Mouse (Mus musculus) inflammation-experienced regulatory T-cells, adult 6 months (primary cell): ENCODE results near the gene Greb1. TPM values are rescaled to one million over a fixed set of nuclear protein-coding genes. Genes with fewer than 3 reads are reported as not detected.

Source experiments
- ATAC-seq: one replicate; pipeline ENCODE4 v1.8.0; 2017
- polyA plus RNA-seq, 3 experiments: library from polyadenylated mRNA; unstranded; fragments of 100-300 nt; shearing (Covaris generic); gene quantifications; one replicate each; pipeline ENCODE4 v1.2.1; 2017

Greb1 gene
- polyA plus RNA-seq, 3 experiments from 2014 or later, result 0.36 to 1.1 TPM; not detected in 1

GRCm38 (mm10) chr12:16669176-16669575 lies 131.5 kb downstream of the Greb1 start:
- no peak for ATAC-seq

DNA sequence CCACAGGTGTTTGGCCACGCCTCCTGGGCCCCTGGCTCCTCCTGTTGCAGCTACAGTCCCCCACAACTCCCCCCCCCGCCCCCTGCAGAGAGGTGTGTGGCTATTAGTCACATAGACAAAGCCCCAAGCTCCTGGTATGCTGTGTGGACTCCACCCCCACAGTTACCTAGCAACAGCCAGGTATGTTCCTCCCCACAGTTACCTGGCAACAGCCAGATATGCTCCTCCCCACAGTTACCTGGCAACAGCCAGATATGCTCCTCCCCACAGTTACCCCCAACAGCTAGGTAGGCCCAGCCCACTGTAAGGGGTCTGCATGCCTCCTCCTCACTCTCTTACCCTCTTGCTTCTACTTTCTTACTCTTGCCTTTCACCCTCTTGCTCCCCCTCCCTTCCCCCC lies 135.7 kb downstream of the Greb1 start:
- no peak for ATAC-seq

- ATAC-seq, result no peak
Measured at GRCm38 (mm10) chr12:16662955-16663585, 137.6 kb downstream of the Greb1 start.

DNA sequence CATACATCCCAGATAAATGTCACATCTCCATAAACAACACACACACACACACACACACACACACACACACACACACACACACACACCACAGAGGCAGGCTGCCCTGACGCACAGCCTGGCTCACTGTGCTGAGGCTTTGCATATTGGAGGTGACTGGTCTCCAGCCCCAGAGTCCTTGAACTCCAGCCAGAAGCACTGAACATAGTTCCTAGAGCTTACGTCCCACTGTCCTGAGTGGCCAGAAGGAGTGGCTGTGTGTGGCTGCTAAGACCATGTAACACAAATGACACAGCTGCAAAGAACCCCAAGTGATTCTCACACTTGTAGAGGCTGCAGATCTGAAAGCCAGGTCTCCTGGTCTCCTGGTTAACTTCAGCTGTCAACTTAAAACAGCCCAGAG lies 138.8 kb downstream of the Greb1 start:
- no peak for ATAC-seq

GRCm38 (mm10) chr12:16661459-16661858 lies 139.2 kb downstream of the Greb1 start:
- ATAC-seq, result no peak

DNA sequence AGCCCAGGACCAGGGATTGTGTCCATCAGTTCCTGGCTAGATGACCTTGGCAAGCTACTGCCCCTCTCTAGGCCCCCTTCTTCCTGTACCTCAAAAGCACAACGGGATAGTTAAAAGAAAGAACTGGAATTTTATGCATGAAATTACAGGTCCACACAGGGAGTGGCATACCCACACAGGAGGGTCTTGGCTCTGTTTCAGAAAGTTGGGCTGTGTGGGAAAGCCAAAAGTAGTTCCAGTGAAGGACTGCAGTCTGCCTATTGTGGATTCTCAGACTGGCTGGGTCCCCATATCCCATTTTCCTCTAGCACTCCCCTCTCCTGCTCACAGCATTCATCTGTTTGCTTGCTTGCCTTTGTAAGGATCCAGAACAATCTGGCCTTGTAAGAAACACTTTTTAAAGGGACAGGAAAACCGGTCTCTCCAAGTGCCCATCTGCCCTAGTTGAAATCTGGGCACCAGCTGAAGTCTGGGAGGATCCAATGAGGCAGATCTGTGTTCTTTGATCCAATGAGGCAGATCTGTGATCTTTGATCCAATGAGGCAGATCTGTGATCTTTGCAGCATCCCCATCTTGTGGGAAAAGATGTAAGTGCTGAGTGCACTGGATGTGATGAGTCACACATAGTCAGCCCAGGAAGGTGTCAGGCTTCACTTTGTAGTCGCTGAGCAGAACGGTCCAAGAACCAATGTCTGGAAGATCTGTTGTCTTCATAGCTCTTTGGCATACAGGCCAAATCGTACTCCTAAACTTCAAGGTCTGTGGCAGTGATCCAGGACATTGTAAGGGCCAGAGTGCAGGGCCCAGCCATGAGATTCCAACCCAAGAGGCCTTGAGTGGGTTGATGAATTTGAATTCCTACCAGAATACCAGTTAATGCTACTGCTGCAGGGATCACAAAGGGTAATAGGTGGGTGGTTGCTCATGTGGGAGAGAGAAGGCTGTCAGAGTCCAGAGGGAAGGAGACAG lies 143.5 kb downstream of the Greb1 start:
- ATAC-seq, result no peak

GRCm38 (mm10) chr12:16655604-16656003 lies 145.1 kb downstream of the Greb1 start:
- ATAC-seq, result no peak

DNA sequence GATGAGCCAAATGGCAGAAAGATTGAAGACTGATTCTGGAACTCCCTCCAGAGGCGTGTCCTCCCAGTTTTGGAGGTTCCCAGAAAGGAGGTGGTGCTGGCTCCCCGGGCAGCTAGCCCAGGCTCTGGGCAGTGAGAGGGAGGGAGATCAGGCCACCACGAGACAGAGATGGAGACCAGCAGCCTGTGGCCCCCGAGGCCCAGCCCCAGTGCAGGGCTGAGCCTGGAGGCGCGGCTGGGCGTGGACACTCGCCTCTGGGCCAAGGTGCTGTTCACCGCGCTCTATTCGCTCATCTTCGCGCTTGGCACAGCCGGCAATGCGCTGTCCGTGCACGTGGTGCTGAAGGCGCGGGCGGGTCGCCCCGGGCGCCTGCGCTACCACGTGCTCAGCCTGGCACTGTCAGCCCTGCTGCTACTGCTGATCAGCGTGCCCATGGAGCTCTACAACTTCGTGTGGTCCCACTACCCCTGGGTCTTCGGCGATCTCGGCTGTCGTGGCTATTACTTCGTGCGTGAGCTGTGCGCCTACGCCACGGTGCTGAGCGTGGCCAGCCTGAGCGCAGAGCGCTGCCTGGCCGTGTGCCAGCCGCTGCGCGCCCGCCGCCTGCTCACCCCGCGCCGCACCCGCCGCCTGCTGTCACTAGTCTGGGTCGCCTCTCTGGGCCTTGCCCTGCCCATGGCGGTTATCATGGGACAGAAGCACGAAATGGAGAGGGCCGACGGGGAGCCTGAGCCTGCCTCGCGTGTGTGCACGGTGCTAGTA lies 147.2 kb downstream of the Greb1 start, which contains the start of gene Ntsr2:
Gene Ntsr2 (plus strand): TSS at position 51 of the 762 bp plus-strand sequence.
- ATAC-seq, result no peak

GRCm38 (mm10) chr12:16649819-16650218 lies 150.9 kb downstream of the Greb1 start:
- ATAC-seq, result no peak

- no peak for ATAC-seq
Measured at GRCm38 (mm10) chr12:16648273-16648672, 152.4 kb downstream of the Greb1 start.

GRCm38 (mm10) chr12:16646780-16647409 lies 153.8 kb downstream of the Greb1 start:
- ATAC-seq, result no peak

- no peak for ATAC-seq
Measured at GRCm38 (mm10) chr12:16644698-16645097, 156.0 kb downstream of the Greb1 start.

GRCm38 (mm10) chr12:16643508-16644345 lies 157.0 kb downstream of the Greb1 start:
- ATAC-seq, result no peak

DNA sequence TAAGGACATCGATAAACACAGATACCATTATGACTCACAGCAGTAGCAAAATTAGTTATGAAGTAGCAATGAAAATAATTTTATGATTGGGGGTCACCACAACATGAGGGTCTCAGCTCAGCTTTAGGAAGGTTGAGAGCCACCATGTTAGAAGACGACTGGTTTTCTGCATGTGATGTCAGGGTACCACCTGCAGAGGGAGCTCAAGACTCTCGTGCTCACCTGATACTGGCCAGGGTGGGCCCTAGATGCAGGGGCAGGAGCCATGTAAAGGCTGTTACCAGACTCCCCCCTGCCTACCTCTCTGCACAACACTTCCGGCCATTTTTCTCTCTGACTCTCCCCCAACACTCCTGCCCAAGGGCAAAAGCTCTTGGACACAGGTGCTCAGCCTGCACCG lies 158.7 kb downstream of the Greb1 start:
- no peak for ATAC-seq

GRCm38 (mm10) chr12:16640075-16640474 lies 160.6 kb downstream of the Greb1 start:
- no peak for ATAC-seq

- no peak for ATAC-seq
Measured at GRCm38 (mm10) chr12:16639078-16639771, 161.5 kb downstream of the Greb1 start.

DNA sequence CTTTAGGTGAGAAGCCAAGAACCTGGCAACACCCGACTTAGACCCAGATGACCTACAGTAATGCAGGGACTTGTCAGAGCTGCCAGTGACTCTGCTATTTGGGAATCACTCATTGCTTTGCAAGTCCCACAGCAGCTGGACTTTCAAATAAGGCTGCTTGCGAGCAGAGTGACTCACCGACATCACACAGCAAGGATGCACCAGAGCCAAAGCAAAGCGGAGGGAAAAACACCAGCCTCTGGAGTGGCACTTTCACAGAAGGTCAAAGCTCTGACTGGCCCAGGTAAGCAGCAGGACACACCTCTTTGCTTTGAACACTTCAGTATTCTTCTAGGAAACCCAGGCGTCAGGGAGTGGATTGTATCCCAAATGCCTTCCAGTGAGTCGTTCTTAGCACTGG lies 164.9 kb downstream of the Greb1 start:
- ATAC-seq, result no peak

DNA sequence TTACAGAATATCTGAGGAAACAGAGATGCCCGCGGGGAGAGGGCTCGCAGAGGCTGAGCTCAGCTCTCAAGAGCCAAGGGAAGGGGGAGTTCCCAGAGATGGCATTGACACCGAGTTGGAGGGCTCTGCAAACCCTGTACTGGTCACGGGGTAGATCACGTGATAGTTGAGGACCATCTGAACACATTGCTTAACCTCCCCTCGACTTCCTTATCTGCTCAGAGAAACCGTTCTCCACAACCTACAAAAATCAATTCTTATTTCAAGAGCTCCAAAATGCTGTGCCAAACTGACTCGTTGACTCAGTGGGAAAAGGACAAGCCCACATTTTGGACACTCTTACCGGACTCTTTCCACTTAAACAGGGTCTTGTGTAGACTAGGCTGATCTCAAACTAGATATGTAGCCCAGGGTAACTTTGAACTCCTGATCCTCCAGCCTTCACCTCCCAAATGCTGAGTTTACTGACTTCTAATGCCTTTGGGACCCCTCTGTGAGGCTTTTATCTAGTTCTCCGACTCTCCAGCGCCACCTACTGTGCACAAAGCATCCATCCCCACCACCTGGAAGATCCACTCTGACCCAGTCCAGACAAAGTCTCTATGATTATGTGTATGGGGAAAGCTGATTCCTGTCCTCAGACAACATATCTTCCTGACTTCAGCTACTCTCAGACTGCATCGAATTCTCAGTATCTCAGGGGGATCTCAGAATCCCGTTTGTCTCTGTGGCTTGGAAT lies 166.4 kb downstream of the Greb1 start:
- no peak for ATAC-seq

DNA sequence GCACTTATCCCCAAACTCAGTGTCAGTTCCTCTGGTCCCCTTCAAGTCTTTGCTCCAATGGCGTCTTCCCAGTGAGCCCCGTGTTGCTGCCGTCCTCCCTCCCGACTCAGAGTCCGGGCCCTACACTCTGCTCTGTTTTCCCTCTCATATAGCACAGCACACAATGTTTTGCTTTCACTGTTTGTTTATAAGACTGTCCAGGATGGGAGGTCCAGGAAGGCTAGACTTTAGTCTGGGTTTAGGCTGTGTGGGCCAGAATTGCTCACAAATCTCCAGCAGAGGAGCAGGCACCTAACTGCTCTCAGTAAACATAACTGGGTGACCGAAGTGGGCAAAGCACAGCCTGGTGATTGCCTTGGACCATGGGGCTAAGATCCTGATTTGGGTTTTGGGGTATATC lies 167.5 kb downstream of the Greb1 start:
- no peak for ATAC-seq

GRCm38 (mm10) chr12:16631423-16631822 lies 169.3 kb downstream of the Greb1 start:
- no peak for ATAC-seq
